Mouse (Mus musculus) lung, adult 18-20 months (tissue): ENCODE measurements around the gene Dscam.

Source experiments
- DNase-seq, 2 experiments: peaks; one replicate each; pipeline ENCODE4 v3.0.0; 2022; ENCODE audit warnings: mixed read lengths in 2 of 2

Gene Dscam

GRCm38 (mm10) chr16:96855060-96855459, 315.5 kb downstream of the Dscam start:
- DNase-seq, result no peak

GRCm38 (mm10) chr16:96852383-96852782, 318.2 kb downstream of the Dscam start:
- DNase-seq, result peak in 1 of 2 experiments; percentile 2

GRCm38 (mm10) chr16:96848916-96849315, 321.6 kb downstream of the Dscam start:
- DNase-seq, result no peak

GRCm38 (mm10) chr16:96846585-96846984, 324.0 kb downstream of the Dscam start:
- DNase-seq, result no peak

- no peak for DNase-seq
These were observed 324.4 kb downstream of the Dscam start for GRCm38 (mm10) chr16:96846113-96846512.

GRCm38 (mm10) chr16:96845475-96846098, 325.0 kb downstream of the Dscam start:
- DNase-seq, result no peak

GRCm38 (mm10) chr16:96843691-96844400, 326.7 kb downstream of the Dscam start:
- DNase-seq, result no peak

- DNase-seq, result no peak
These were observed 327.7 kb downstream of the Dscam start for GRCm38 (mm10) chr16:96842829-96843360.

GRCm38 (mm10) chr16:96819649-96820048, 350.9 kb downstream of the Dscam start:
- peak; percentile 17 to 39 for DNase-seq

- DNase-seq, result no peak
These were observed 364.3 kb downstream of the Dscam start for GRCm38 (mm10) chr16:96806298-96806697.

- no peak for DNase-seq
These were observed 367.9 kb downstream of the Dscam start for GRCm38 (mm10) chr16:96802636-96803035.

- DNase-seq, result no peak
These were observed 368.8 kb downstream of the Dscam start for GRCm38 (mm10) chr16:96801650-96802237.

GRCm38 (mm10) chr16:96795431-96795830, 375.1 kb downstream of the Dscam start:
- DNase-seq, result no peak

- DNase-seq, result no peak
These were observed 379.2 kb downstream of the Dscam start for GRCm38 (mm10) chr16:96791307-96791706.

GRCm38 (mm10) chr16:96788286-96788685, 382.3 kb downstream of the Dscam start:
- DNase-seq, result no peak

- DNase-seq, result no peak
These were observed 391.5 kb downstream of the Dscam start for GRCm38 (mm10) chr16:96779021-96779420.

GRCm38 (mm10) chr16:96774245-96774644, 396.3 kb downstream of the Dscam start:
- no peak for DNase-seq

- DNase-seq, result no peak
These were observed 402.6 kb downstream of the Dscam start for GRCm38 (mm10) chr16:96767985-96768384.

- DNase-seq, result no peak
These were observed 403.0 kb downstream of the Dscam start for GRCm38 (mm10) chr16:96767508-96767907.

- DNase-seq, result no peak
These were observed 409.3 kb downstream of the Dscam start for GRCm38 (mm10) chr16:96761225-96761624.

- no peak for DNase-seq
These were observed 411.4 kb downstream of the Dscam start for GRCm38 (mm10) chr16:96759081-96759603.

- DNase-seq, result no peak
These were observed 412.2 kb downstream of the Dscam start for GRCm38 (mm10) chr16:96758381-96758780.

- no peak for DNase-seq
These were observed 412.8 kb downstream of the Dscam start for GRCm38 (mm10) chr16:96757588-96758313.
